Mouse (Mus musculus): Measurements from ENCODE around the gene Gpr39.

DNA sequence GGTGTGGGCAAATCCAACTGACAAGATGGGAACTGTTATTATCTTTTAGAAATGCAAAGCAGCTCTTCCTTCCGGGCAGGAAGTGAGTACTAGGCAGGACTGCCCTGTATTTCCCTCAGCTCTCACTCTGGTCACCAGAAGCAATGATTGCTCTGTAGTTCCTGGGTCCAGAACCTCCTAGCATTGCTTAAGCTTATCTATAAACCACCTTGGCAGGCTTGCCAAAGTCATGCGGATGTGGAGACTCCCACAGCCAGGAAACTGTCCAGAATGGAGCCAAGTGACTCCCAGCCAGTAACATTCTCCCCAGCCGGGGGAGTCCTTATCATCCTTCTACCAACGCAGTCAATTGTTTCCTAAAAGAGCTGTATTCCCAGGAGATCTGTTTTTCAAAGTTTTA, 13.7 kb upstream of the Gpr39 start:
- TF ChIP-seq CTCF (IDR thresholded peaks at IDR 0.05; ENCODE audit: extremely low read depth, insufficient read length, insufficient replicate concordance, low read depth, low read length) (no peak), POLR2A (IDR thresholded peaks at IDR 0.05; ENCODE audit: low read depth, low read length) (no peak)
